Mouse (Mus musculus): ENCODE data around the gene Ccdc62. TPM values are rescaled to one million over a fixed set of nuclear protein-coding genes. Genes with fewer than 3 reads are reported as not detected.

The Ccdc62 gene
- polyA plus RNA-seq, 1 experiment from 2014 or later, result 5.0 TPM

DNA sequence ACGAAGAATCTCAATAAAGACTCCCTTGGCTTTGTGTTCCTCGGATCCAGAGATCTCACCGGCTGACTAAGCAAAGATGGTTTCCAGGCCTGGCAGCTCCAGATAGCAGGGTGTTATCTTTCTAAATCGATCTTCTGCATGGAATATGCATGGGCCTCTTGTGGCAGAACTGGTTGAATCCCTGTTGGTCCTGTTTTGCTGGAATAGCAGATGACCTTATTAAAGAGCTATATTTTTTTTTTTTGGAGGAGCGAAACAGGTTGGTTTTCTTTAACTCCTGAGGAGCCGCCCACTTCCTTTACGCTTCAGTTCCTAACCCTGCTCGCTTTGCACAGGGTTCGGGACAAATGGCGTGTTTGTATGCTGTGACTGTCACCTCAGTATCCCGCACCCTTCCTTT, 34.1 kb upstream of the Ccdc62 start:
- Histone ChIP-seq H3K27ac (ENCODE audit: low read depth, low read length) (no peak overlapping the region), H3K9me3 (ENCODE audit: control insufficient read depth, low read length) (no peaks in the 10 kb centered on the region), H3K9ac (ENCODE audit: low read length) (no peak overlapping the region), H3K4me3 (ENCODE audit: low read depth, low read length) (no peak overlapping the region), H3K27me3 (ENCODE audit: control insufficient read depth, insufficient read depth, low read length) (no peaks in the 10 kb centered on the region), H3K4me1 (ENCODE audit: control insufficient read depth, insufficient read depth, low read length) (no peaks in the 10 kb centered on the region), H3K36me3 (ENCODE audit: control insufficient read depth, insufficient read depth, low read length) (no peaks in the 10 kb centered on the region), H3K4me2 (ENCODE audit: low read depth) (no peak overlapping the region)
- DNase-seq (ENCODE audit: low spot score) (no peak), ATAC-seq (ENCODE audit: insufficient read depth, low FRiP score, low TSS enrichment) (no peak)
- 89% methylated on average over 11 of the region's 11 CpGs for WGBS

DNA sequence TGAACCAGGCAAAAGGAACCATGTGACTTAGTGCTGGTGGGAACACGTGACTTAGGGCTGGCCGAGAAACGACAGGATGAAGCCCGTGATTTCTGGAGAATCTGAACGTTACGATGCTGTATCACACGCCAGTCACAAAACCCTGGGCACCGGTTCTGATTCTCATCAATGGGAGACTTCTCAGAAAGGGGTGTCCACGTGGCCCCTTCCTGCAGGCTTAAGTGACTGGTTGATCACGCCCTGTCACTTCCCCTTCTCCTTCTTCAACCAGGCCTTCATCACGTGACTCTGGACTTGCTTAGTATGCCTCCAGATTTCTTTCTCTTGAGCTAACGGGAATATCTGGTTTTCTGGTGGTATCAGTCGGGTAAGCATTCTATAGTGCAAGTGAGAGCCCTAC, 33.1 kb upstream of the Ccdc62 start:
- no peak overlapping the region for H3K4me2 ChIP-seq (ENCODE audit: low read depth)
- no peak overlapping the region for H3K9ac ChIP-seq (ENCODE audit: low read length)
- WGBS, result 86% methylated on average over 13 of the region's 13 CpGs
- no peak for DNase-seq (ENCODE audit: low spot score)
- H3K4me1 ChIP-seq (ENCODE audit: control insufficient read depth, insufficient read depth, low read length), result no peaks in the 10 kb centered on the region
- no peaks in the 10 kb centered on the region for H3K9me3 ChIP-seq (ENCODE audit: control insufficient read depth, low read length)
- no peak overlapping the region for H3K4me3 ChIP-seq (ENCODE audit: low read depth, low read length)
- no peaks in the 10 kb centered on the region for H3K27me3 ChIP-seq (ENCODE audit: control insufficient read depth, insufficient read depth, low read length)
- H3K27ac ChIP-seq (ENCODE audit: low read depth, low read length), result no peak overlapping the region
- no peaks in the 10 kb centered on the region for H3K36me3 ChIP-seq (ENCODE audit: control insufficient read depth, insufficient read depth, low read length)
- ATAC-seq (ENCODE audit: insufficient read depth, low FRiP score, low TSS enrichment), result no peak

DNA sequence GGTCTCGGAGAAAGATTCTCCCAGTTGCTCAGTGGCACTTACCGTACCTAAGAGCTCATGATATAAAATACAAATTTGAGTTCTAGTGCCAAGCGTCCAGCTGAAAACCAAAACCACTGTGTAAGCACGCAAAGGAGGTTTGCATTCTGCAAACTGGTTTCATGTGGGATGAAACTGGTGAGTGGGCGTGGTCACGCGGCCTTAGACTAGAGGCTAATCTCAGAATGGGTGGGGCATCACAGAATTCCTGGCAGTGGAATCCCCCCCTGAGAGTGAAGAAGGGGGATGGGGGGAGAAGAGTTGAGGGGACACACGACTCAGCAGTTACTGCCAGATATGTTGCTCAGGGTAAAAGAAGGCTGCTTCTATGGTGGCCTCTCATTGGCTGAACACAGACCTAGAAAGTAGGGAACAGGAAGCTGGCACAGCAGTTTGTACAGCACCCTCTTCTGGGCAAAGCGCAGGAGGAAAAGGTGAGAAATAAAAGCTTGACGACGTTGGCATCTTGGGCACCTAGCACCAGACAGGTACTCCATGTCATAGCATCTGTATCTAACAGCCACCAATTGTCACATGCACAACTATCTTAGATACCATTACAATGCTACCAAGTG, 26.3 kb upstream of the Ccdc62 start:
- Histone ChIP-seq H3K27ac (ENCODE audit: low read depth, low read length) (no peak overlapping the region), H3K27me3 (ENCODE audit: control insufficient read depth, insufficient read depth, low read length) (no peaks in the 10 kb centered on the region), H3K4me1 (ENCODE audit: control insufficient read depth, insufficient read depth, low read length) (peaks cover 8% of the 10 kb centered on the region), H3K9me3 (ENCODE audit: control insufficient read depth, low read length) (no peaks in the 10 kb centered on the region), H3K9ac (ENCODE audit: low read length) (no peak overlapping the region), H3K36me3 (ENCODE audit: control insufficient read depth, insufficient read depth, low read length) (no peaks in the 10 kb centered on the region; the same call in 1 of the 2 replicates), H3K4me3 (ENCODE audit: low read depth, low read length) (no peak overlapping the region), H3K4me2 (ENCODE audit: low read depth) (no peak overlapping the region)
- WGBS, result 76% methylated on average over 11 of the region's 11 CpGs
- no peak for ATAC-seq (ENCODE audit: insufficient read depth, low FRiP score, low TSS enrichment)
- no peak for DNase-seq (ENCODE audit: low spot score)

DNA sequence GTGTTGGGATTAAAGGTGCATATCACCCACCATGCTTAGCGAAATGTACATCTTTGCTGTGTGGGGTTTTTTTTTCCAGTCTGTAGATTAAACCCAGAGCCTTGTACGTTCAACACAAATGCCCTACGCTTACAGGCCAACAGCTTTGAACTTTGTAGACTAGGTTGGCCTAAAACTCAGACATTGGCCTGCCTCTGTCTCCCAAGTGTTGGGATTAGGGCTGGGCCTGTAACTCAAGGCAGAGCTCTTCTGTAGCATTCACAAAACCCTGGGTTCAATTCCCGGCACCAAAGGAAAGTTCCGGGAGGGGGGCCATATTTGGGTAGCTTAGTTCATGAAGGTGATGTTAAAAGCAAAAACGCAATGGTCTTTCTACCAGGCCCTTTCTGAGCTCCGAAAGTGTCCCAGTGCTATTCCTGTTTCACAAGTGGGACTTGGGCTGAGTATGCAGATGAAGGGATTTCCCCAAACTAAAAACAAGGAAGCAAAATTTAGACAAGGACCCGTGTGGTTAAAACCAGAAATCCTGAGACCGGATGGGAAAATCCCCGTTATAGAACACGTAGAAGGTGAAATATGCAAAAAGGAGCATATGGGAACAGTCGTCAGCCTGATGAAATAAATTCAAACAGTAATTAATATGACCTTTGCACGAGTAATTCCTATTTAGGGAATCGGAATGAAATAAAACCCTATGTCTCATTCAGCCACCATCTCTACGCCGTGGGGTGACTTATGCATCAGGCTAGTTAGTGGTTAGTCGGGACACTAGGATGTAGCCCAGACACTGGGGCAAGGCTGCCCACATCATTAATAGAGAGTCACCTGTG, 24.1 kb upstream of the Ccdc62 start:
- H3K4me3 ChIP-seq (ENCODE audit: low read depth, low read length), result no peak overlapping the region

DNA sequence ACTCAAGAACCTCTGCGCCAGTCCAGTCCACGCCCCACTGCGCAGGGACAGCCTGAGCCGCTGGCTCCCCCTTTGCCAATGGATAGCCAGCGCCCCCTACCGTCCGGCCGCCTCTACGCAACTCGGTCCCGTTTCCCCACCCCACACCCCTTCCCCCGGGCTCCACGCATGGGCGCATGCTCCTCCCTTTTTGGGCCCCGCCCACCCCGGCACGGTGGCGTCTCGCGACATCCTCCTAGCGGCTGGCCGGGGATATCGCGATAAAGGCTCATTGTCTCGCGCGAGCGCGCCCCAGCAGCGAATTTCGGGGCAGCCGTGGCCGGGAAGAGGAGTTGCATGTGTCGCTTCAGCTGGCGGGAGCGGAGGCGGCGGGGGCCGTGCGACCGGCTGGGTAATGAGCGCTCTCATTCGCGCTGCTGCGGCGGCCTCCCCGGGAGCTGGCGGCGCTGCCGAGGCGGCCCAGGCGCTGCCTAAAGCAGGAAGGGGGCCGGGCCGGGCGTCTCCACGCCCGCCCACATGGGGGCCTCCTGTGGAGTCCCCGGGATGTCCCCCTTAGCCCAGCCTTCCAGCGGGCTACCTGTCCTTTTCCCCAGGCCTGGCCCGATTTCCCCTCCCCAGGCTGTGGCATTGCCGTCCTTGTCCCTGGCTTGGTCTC, 23.4 kb upstream of the Ccdc62 start, which contains the start of gene Denr:
Gene Denr (plus strand): TSS at position 200 of the 655 bp plus-strand sequence.
- under 1% methylated on average over 55 of the region's 61 CpGs for WGBS
- H3K27me3 ChIP-seq (ENCODE audit: control insufficient read depth, insufficient read depth, low read length), result no peaks in the 10 kb centered on the region
- H3K27ac ChIP-seq (ENCODE audit: low read depth, low read length), result peak within 1 kb of the TSS; percentile 73
- H3K36me3 ChIP-seq (ENCODE audit: control insufficient read depth, insufficient read depth, low read length), result no peaks in the 10 kb centered on the region; the same call in 1 of the 2 replicates
- peak; percentile 100 for DNase-seq (ENCODE audit: low spot score)
- H3K4me2 ChIP-seq (ENCODE audit: low read depth), result peak within 1 kb of the TSS; percentile 75
- peak within 1 kb of the TSS; percentile 95 for H3K4me3 ChIP-seq (ENCODE audit: low read depth, low read length)
- peaks cover 8% of the 10 kb centered on the region for H3K4me1 ChIP-seq (ENCODE audit: control insufficient read depth, insufficient read depth, low read length)
- no peaks in the 10 kb centered on the region for H3K9me3 ChIP-seq (ENCODE audit: control insufficient read depth, low read length)
- peak within 1 kb of the TSS; percentile 98 for H3K9ac ChIP-seq (ENCODE audit: low read length)
- peak; percentile 97 for ATAC-seq (ENCODE audit: insufficient read depth, low FRiP score, low TSS enrichment)

More for the DNA sequence above, 24.1 kb upstream of the Ccdc62 start:
- no peak for ATAC-seq (ENCODE audit: insufficient read depth, low FRiP score, low TSS enrichment)
- no peak overlapping the region; the same call in 1 of the 2 replicates for H3K9ac ChIP-seq (ENCODE audit: low read length)
- 73% methylated on average over 17 of the region's 17 CpGs for WGBS
- H3K27ac ChIP-seq (ENCODE audit: low read depth, low read length), result no peak overlapping the region
- peaks cover 8% of the 10 kb centered on the region for H3K4me1 ChIP-seq (ENCODE audit: control insufficient read depth, insufficient read depth, low read length)
- DNase-seq (ENCODE audit: low spot score), result no peak
- 0 out of 2 replicates have a peak overlapping the region, but pooled peaks have one; percentile 26 for H3K4me2 ChIP-seq (ENCODE audit: low read depth)
- H3K36me3 ChIP-seq (ENCODE audit: control insufficient read depth, insufficient read depth, low read length), result no peaks in the 10 kb centered on the region; the same call in 1 of the 2 replicates
- no peaks in the 10 kb centered on the region for H3K9me3 ChIP-seq (ENCODE audit: control insufficient read depth, low read length)
- no peaks in the 10 kb centered on the region for H3K27me3 ChIP-seq (ENCODE audit: control insufficient read depth, insufficient read depth, low read length)

DNA sequence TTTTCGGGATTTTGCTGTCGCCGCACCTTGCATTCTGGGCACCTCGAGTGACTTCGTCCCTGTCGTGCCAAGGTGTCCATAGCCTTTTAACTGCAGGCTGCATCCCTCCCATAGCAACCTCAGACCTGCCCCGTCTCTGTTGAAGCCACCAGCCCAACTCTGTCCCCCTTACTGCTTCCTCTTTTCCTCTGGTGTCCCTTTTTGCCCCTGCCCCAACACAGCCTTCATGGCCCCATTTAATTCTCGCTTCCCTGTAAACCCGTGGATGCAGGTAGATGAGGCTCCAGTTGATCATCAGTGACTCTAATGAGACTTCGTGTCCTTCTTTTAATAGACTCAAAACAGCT, 22.9 kb upstream of the Ccdc62 start:
- H3K4me1 ChIP-seq (ENCODE audit: control insufficient read depth, insufficient read depth, low read length), result peaks cover 8% of the 10 kb centered on the region
- peak overlapping the region; percentile 75 for H3K4me2 ChIP-seq (ENCODE audit: low read depth)
- no peak for DNase-seq (ENCODE audit: low spot score)
- H3K27me3 ChIP-seq (ENCODE audit: control insufficient read depth, insufficient read depth, low read length), result no peaks in the 10 kb centered on the region
- no peaks in the 10 kb centered on the region for H3K9me3 ChIP-seq (ENCODE audit: control insufficient read depth, low read length)
- 5% methylated on average over 10 of the region's 10 CpGs for WGBS
- H3K4me3 ChIP-seq (ENCODE audit: low read depth, low read length), result peak overlapping the region; percentile 95
- peak overlapping the region; percentile 73 for H3K27ac ChIP-seq (ENCODE audit: low read depth, low read length)
- H3K36me3 ChIP-seq (ENCODE audit: control insufficient read depth, insufficient read depth, low read length), result no peaks in the 10 kb centered on the region; the same call in 1 of the 2 replicates
- peak overlapping the region; percentile 98 for H3K9ac ChIP-seq (ENCODE audit: low read length)
- no peak for ATAC-seq (ENCODE audit: insufficient read depth, low FRiP score, low TSS enrichment)

DNA sequence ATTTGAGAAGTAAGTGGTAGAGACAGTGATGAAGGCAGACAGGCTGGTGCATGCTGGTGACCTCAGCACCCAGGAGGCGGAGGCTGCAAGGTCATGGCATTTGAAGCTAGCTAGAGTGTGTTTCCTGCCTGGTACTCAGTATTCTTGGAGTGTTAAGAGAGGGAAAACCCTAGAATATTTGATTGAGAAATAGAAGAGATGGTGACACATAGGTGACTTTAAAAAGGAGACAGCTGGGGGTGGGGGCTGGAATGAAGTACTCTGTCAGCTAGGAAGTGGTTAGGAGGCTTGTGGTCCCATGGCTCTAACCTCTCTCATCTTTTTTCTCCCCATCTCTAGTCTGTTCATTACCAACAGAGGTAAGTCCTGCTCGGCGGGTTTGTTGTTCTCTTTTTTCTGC, 15.6 kb upstream of the Ccdc62 start:
- H3K4me1 ChIP-seq (ENCODE audit: control insufficient read depth, insufficient read depth, low read length), result no peaks in the 10 kb centered on the region
- H3K36me3 ChIP-seq (ENCODE audit: control insufficient read depth, insufficient read depth, low read length), result peaks cover 3% of the 10 kb centered on the region; the same call in 1 of the 2 replicates
- DNase-seq (ENCODE audit: low spot score), result no peak
- no peaks in the 10 kb centered on the region for H3K27me3 ChIP-seq (ENCODE audit: control insufficient read depth, insufficient read depth, low read length)
- no peak overlapping the region for H3K4me2 ChIP-seq (ENCODE audit: low read depth)
- WGBS, result 94% methylated on average over 3 of the region's 3 CpGs
- no peak overlapping the region for H3K9ac ChIP-seq (ENCODE audit: low read length)
- H3K27ac ChIP-seq (ENCODE audit: low read depth, low read length), result no peak overlapping the region
- H3K9me3 ChIP-seq (ENCODE audit: control insufficient read depth, low read length), result no peaks in the 10 kb centered on the region
- H3K4me3 ChIP-seq (ENCODE audit: low read depth, low read length), result no peak overlapping the region
- no peak for ATAC-seq (ENCODE audit: insufficient read depth, low FRiP score, low TSS enrichment)

DNA sequence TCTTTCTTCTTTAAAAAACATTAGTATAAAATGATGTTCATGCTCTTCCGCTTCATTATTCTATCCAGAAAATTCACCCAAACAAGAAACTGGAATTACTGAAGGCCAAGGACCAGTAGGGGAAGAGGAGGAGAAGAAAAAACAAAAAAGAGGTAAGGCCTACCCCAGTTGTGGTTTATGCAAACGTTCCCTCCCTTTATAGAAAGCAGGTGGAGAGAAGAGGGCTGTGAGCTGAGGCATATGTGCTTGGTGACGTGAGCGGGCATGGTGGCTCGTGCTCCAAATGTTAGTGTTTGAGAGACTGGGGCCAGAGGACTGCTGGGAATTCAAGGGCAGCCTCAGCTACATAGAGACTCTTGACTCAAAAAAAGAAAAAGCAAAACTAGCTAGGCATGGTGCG, 8.4 kb upstream of the Ccdc62 start:
- H3K27me3 ChIP-seq (ENCODE audit: control insufficient read depth, insufficient read depth, low read length), result no peaks in the 10 kb centered on the region
- no peaks in the 10 kb centered on the region for H3K9me3 ChIP-seq (ENCODE audit: control insufficient read depth, low read length)
- ATAC-seq (ENCODE audit: insufficient read depth, low FRiP score, low TSS enrichment) (no peak), DNase-seq (ENCODE audit: low spot score) (no peak)
- no peak overlapping the region for H3K9ac ChIP-seq (ENCODE audit: low read length)
- no peak overlapping the region for H3K27ac ChIP-seq (ENCODE audit: low read depth, low read length)
- H3K4me1 ChIP-seq (ENCODE audit: control insufficient read depth, insufficient read depth, low read length), result no peaks in the 10 kb centered on the region
- 95% methylated on average over 6 of the region's 6 CpGs for WGBS
- H3K4me2 ChIP-seq (ENCODE audit: low read depth), result no peak overlapping the region
- H3K4me3 ChIP-seq (ENCODE audit: low read depth, low read length), result no peak overlapping the region
- peaks cover 11% of the 10 kb centered on the region for H3K36me3 ChIP-seq (ENCODE audit: control insufficient read depth, insufficient read depth, low read length)
